Mouse (Mus musculus): Measurements from ENCODE around the gene Batf3. TPM values are rescaled to one million over a fixed set of nuclear protein-coding genes. Genes with fewer than 3 reads are reported as not detected.
A peak's percentile ranks its signal among the peaks of the same experiment; 100 is the strongest.
"Not testable (repeated sequence)": the region's sequence is repeated elsewhere in the genome, so short reads cannot be mapped to it uniquely, and the experiment has no call there.

The Batf3 gene
- polyA plus RNA-seq, 1 experiment from 2014 or later: 2.6 TPM

- Histone ChIP-seq H3K36me3 (ENCODE audit: insufficient read depth, low read length) (no peaks in the 10 kb centered on the region), H3K9me3 (ENCODE audit: low read length) (no peaks in the 10 kb centered on the region), H3K9ac (replicated peaks; ENCODE audit: low read depth) (no peak overlapping the region), H3K27ac (ENCODE audit: low read length) (no peak overlapping the region), H3K4me3 (ENCODE audit: low read depth, low read length) (no peak overlapping the region), H3K4me2 (replicated peaks; ENCODE audit: low read depth, low read length) (no peak overlapping the region), H3K4me1 (ENCODE audit: insufficient read depth, low read depth, low read length) (no peaks in the 10 kb centered on the region), H3K27me3 (replicated peaks; ENCODE audit: insufficient read depth, low read length) (no peaks in the 10 kb centered on the region)
- WGBS: 65% methylated on average over 5 of the region's 5 CpGs
- no peak for TF ChIP-seq CTCF (IDR thresholded peaks at IDR 0.05)
- no peak for TF ChIP-seq EP300 (IDR thresholded peaks at IDR 0.05)
- no peak for ATAC-seq
- DNase-seq (ENCODE audit: low spot score): no peak
Observed at GRCm38 (mm10) chr1:191132240-191132639, 34.6 kb downstream of the Batf3 start.

- H3K9me3 ChIP-seq (ENCODE audit: low read length): no peaks in the 10 kb centered on the region
- no peak overlapping the region for H3K9ac ChIP-seq (replicated peaks; ENCODE audit: low read depth)
- H3K36me3 ChIP-seq (ENCODE audit: insufficient read depth, low read length): no peaks in the 10 kb centered on the region
- no peak overlapping the region for H3K4me2 ChIP-seq (replicated peaks; ENCODE audit: low read depth, low read length)
- DNase-seq (ENCODE audit: low spot score) (peak; percentile 19), ATAC-seq (peak; percentile 57)
- TF ChIP-seq CTCF (IDR thresholded peaks at IDR 0.05) (0 out of 2 replicates have a peak, but pooled peaks have one; percentile 10), EP300 (IDR thresholded peaks at IDR 0.05) (no peak)
- H3K4me1 ChIP-seq (ENCODE audit: insufficient read depth, low read depth, low read length): no peaks in the 10 kb centered on the region
- no peak overlapping the region for H3K4me3 ChIP-seq (ENCODE audit: low read depth, low read length)
- H3K27ac ChIP-seq (ENCODE audit: low read length): no peak overlapping the region
- WGBS: 44% methylated on average over 5 of the region's 5 CpGs
- no peaks in the 10 kb centered on the region for H3K27me3 ChIP-seq (replicated peaks; ENCODE audit: insufficient read depth, low read length)
Observed at GRCm38 (mm10) chr1:191132934-191133333, 35.3 kb downstream of the Batf3 start.

- no peak for ATAC-seq
- Histone ChIP-seq H3K4me2 (replicated peaks; ENCODE audit: low read depth, low read length) (no peak overlapping the region), H3K4me3 (ENCODE audit: low read depth, low read length) (no peak overlapping the region), H3K9me3 (ENCODE audit: low read length) (no peaks in the 10 kb centered on the region), H3K27me3 (replicated peaks; ENCODE audit: insufficient read depth, low read length) (no peaks in the 10 kb centered on the region), H3K4me1 (ENCODE audit: insufficient read depth, low read depth, low read length) (no peaks in the 10 kb centered on the region), H3K9ac (replicated peaks; ENCODE audit: low read depth) (no peak overlapping the region), H3K27ac (ENCODE audit: low read length) (no peak overlapping the region), H3K36me3 (ENCODE audit: insufficient read depth, low read length) (no peaks in the 10 kb centered on the region)
- 58% methylated on average over 4 of the region's 4 CpGs for WGBS
- TF ChIP-seq CTCF (IDR thresholded peaks at IDR 0.05) (no peak), EP300 (IDR thresholded peaks at IDR 0.05) (no peak)
- no peak for DNase-seq (ENCODE audit: low spot score)
Observed at GRCm38 (mm10) chr1:191135406-191135805, 37.8 kb downstream of the Batf3 start.

- Histone ChIP-seq H3K27ac (ENCODE audit: low read length) (no peak overlapping the region), H3K9me3 (ENCODE audit: low read length) (no peaks in the 10 kb centered on the region), H3K4me1 (ENCODE audit: insufficient read depth, low read depth, low read length) (no peaks in the 10 kb centered on the region), H3K36me3 (ENCODE audit: insufficient read depth, low read length) (no peaks in the 10 kb centered on the region), H3K9ac (replicated peaks; ENCODE audit: low read depth) (no peak overlapping the region), H3K27me3 (replicated peaks; ENCODE audit: insufficient read depth, low read length) (no peaks in the 10 kb centered on the region), H3K4me2 (replicated peaks; ENCODE audit: low read depth, low read length) (no peak overlapping the region), H3K4me3 (ENCODE audit: low read depth, low read length) (no peak overlapping the region)
- 84% methylated on average over 4 of the region's 4 CpGs for WGBS
- ATAC-seq (no peak), DNase-seq (ENCODE audit: low spot score) (no peak)
- no peak for TF ChIP-seq CTCF (IDR thresholded peaks at IDR 0.05)
- TF ChIP-seq EP300 (IDR thresholded peaks at IDR 0.05): no peak
Observed at GRCm38 (mm10) chr1:191138436-191138835, 40.8 kb downstream of the Batf3 start.

GRCm38 (mm10) chr1:191138874-191139495, 41.3 kb downstream of the Batf3 start:
- H3K9me3 ChIP-seq (ENCODE audit: low read length): no peaks in the 10 kb centered on the region
- H3K4me2 ChIP-seq (replicated peaks; ENCODE audit: low read depth, low read length): no peak overlapping the region
- no peak overlapping the region for H3K4me3 ChIP-seq (ENCODE audit: low read depth, low read length)
- H3K9ac ChIP-seq (replicated peaks; ENCODE audit: low read depth): no peak overlapping the region
- no peak for ATAC-seq
- TF ChIP-seq CTCF (IDR thresholded peaks at IDR 0.05) (no peak), EP300 (IDR thresholded peaks at IDR 0.05) (no peak)
- WGBS: 50% methylated on average over 7 of the region's 7 CpGs
- H3K27ac ChIP-seq (ENCODE audit: low read length): no peak overlapping the region
- H3K4me1 ChIP-seq (ENCODE audit: insufficient read depth, low read depth, low read length): no peaks in the 10 kb centered on the region
- no peak for DNase-seq (ENCODE audit: low spot score)
- no peaks in the 10 kb centered on the region for H3K36me3 ChIP-seq (ENCODE audit: insufficient read depth, low read length)
- no peaks in the 10 kb centered on the region for H3K27me3 ChIP-seq (replicated peaks; ENCODE audit: insufficient read depth, low read length)

- no peak for DNase-seq (ENCODE audit: low spot score)
- Histone ChIP-seq H3K36me3 (ENCODE audit: insufficient read depth, low read length) (no peaks in the 10 kb centered on the region), H3K9ac (replicated peaks; ENCODE audit: low read depth) (no peak overlapping the region), H3K27ac (ENCODE audit: low read length) (no peak overlapping the region), H3K4me2 (replicated peaks; ENCODE audit: low read depth, low read length) (no peak overlapping the region), H3K9me3 (ENCODE audit: low read length) (no peaks in the 10 kb centered on the region), H3K4me1 (ENCODE audit: insufficient read depth, low read depth, low read length) (no peaks in the 10 kb centered on the region), H3K27me3 (replicated peaks; ENCODE audit: insufficient read depth, low read length) (no peaks in the 10 kb centered on the region), H3K4me3 (ENCODE audit: low read depth, low read length) (no peak overlapping the region)
- ATAC-seq: no peak
- no peak for TF ChIP-seq EP300 (IDR thresholded peaks at IDR 0.05)
- TF ChIP-seq CTCF (IDR thresholded peaks at IDR 0.05): no peak
- 80% methylated on average over 8 of the region's 8 CpGs for WGBS
Observed at GRCm38 (mm10) chr1:191140983-191141382, 43.3 kb downstream of the Batf3 start.

GRCm38 (mm10) chr1:191149489-191149888, 51.8 kb downstream of the Batf3 start:
- DNase-seq (ENCODE audit: low spot score); ATAC-seq; H3K4me3 ChIP-seq (ENCODE audit: low read depth, low read length); H3K27ac ChIP-seq (ENCODE audit: low read length); H3K27me3 ChIP-seq (replicated peaks; ENCODE audit: insufficient read depth, low read length); H3K4me1 ChIP-seq (ENCODE audit: insufficient read depth, low read depth, low read length); H3K9me3 ChIP-seq (ENCODE audit: low read length); H3K9ac ChIP-seq (replicated peaks; ENCODE audit: low read depth); H3K36me3 ChIP-seq (ENCODE audit: insufficient read depth, low read length); H3K4me2 ChIP-seq (replicated peaks; ENCODE audit: low read depth, low read length): not testable (repeated sequence)
- 66% methylated on average over 5 of the region's 5 CpGs for WGBS
